Mouse (Mus musculus): ENCODE data around the gene Btnl2. TPM values are rescaled to one million over a fixed set of nuclear protein-coding genes. Genes with fewer than 3 reads are reported as not detected.

Btnl2 gene
- polyA plus RNA-seq, 1 experiment from 2014 or later = 0.07 TPM

DNA sequence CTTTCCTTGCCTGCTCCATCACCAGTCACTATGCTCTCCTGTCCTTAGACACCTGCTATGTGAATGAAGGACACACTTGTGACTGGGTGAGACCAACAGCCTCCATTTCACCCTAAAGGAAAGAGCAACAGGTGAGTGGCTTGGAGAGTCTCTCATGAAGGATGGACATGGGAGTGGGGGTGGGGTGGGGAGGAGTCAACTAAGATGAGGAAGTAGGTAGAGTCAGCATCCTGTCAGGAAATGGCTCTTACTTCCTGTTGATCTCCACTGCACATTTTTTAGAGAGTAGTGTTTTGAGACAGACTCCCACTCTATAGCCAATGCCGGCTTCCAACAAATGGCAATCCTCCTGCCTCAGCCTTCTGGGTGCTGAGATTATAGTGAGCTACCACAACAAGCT lies 318 bp downstream of the Btnl2 start:
- Histone ChIP-seq H3K9ac (no peak overlapping the region), H3K36me3 (no peaks in the 10 kb centered on the region), H3K4me1 (no peaks in the 10 kb centered on the region), H3K4me2 (no peak overlapping the region), H3K4me3 (no peak overlapping the region), H3K27me3 (replicated peaks) (peaks cover 4% of the 10 kb centered on the region; the same call in 1 of the 2 replicates), H3K27ac (no peak overlapping the region), H3K9me3 (replicated peaks) (no peaks in the 10 kb centered on the region)
- ATAC-seq = no peak
- WGBS (ENCODE audit: insufficient replicate concordance) = 6% methylated on average over 1 of the region's 1 CpGs

- H3K4me1 ChIP-seq = no peaks in the 10 kb centered on the region
- H3K36me3 ChIP-seq = no peaks in the 10 kb centered on the region
- no peak overlapping the region for H3K9ac ChIP-seq
- H3K4me3 ChIP-seq = no peak overlapping the region
- peaks cover 11% of the 10 kb centered on the region; the same call in 1 of the 2 replicates for H3K27me3 ChIP-seq (replicated peaks)
- WGBS (ENCODE audit: insufficient replicate concordance) = 70% methylated on average over 15 of the region's 15 CpGs
- H3K27ac ChIP-seq = no peak overlapping the region
- no peak overlapping the region for H3K4me2 ChIP-seq
- H3K9me3 ChIP-seq (replicated peaks) = no peaks in the 10 kb centered on the region
- no peak for ATAC-seq
These were observed 8.4 kb downstream of the Btnl2 start for GRCm38 (mm10) chr17:34362954-34363546.

DNA sequence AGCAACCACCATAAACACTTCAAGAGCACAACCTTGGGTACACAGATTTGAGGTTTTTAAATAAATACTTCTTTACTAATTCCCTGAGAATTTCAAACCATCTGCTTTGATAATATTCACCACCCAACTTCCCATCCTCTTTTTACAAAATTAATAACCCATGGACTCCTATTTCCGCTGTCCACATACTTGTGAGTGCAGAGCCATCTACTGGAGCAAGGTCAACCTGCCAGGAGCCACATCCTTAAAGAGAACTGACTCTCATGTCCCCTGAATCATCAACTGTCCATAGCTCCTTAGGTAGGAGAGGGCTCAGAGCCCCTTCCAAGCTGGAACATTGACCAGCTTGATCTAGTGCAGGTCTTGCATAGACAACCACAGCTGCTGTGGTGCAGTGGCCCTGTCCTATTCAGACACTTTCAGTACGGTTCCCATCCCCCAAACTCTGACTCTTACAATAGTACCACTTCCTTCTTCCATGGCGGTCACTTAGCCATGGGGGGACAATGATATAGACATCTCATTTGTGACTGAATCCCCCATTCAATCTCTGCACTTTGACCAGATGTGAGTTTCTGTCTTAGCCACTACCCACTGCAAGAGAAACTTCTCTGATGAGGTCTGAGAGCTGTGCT lies 9.2 kb downstream of the Btnl2 start:
- H3K4me2 ChIP-seq = no peak overlapping the region
- 46% methylated on average over 3 of the region's 3 CpGs for WGBS (ENCODE audit: insufficient replicate concordance)
- H3K27ac ChIP-seq = no peak overlapping the region
- H3K9ac ChIP-seq = no peak overlapping the region
- H3K27me3 ChIP-seq (replicated peaks) = peaks cover 16% of the 10 kb centered on the region; the same call in 1 of the 2 replicates
- no peak overlapping the region for H3K4me3 ChIP-seq
- ATAC-seq = no peak
- H3K36me3 ChIP-seq = no peaks in the 10 kb centered on the region
- H3K4me1 ChIP-seq = no peaks in the 10 kb centered on the region
- no peaks in the 10 kb centered on the region for H3K9me3 ChIP-seq (replicated peaks)

DNA sequence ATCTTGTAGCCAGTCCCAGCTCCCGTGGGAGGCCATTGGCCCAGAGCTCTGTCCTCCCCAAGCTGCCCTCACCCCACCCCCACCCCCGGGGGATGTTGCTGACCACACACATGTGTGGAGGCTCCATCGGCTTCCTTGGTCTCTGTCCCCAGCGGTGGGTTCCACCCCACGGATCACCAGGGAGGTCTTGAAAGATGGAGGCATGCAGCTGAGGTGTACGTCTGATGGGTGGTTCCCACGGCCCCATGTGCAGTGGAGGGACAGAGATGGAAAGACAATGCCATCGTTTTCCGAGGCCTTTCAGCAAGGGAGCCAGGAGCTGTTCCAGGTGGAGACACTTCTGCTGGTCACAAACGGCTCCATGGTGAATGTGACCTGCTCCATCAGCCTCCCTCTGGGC lies 10.4 kb downstream of the Btnl2 start:
- H3K27me3 ChIP-seq (replicated peaks) = peaks cover 16% of the 10 kb centered on the region; the same call in 1 of the 2 replicates
- H3K9ac ChIP-seq = no peak overlapping the region
- H3K4me3 ChIP-seq = no peak overlapping the region
- no peaks in the 10 kb centered on the region for H3K9me3 ChIP-seq (replicated peaks)
- H3K4me1 ChIP-seq = no peaks in the 10 kb centered on the region
- WGBS (ENCODE audit: insufficient replicate concordance) = 60% methylated on average over 10 of the region's 10 CpGs
- H3K4me2 ChIP-seq = no peak overlapping the region
- ATAC-seq = no peak
- no peaks in the 10 kb centered on the region for H3K36me3 ChIP-seq
- no peak overlapping the region for H3K27ac ChIP-seq

DNA sequence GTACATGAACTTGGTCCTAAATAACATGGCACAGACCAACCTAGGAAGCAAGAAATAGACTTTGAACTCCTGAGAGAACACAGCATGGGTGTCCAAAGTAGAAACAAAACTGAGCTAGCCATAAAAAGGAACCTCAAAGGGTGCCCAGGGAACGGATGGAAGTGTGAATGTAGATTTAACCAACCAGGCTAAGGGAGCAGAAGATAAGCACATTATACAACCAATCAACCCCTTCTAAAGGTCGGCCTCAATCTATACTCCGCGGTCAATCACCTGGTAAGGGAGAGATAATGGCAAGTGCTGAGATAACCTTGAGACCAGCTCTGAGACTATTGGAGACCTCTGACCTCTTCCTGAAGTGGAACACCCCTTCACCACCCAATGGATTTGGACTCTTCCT lies 15.9 kb downstream of the Btnl2 start:
- H3K9ac ChIP-seq = no peak overlapping the region
- WGBS (ENCODE audit: insufficient replicate concordance) = 47% methylated on average over 4 of the region's 4 CpGs
- no peak for ATAC-seq
- no peaks in the 10 kb centered on the region for H3K9me3 ChIP-seq (replicated peaks)
- peaks cover 34% of the 10 kb centered on the region; the same call in 1 of the 2 replicates for H3K27me3 ChIP-seq (replicated peaks)
- no peak overlapping the region for H3K4me3 ChIP-seq
- no peaks in the 10 kb centered on the region for H3K36me3 ChIP-seq
- no peaks in the 10 kb centered on the region for H3K4me1 ChIP-seq
- H3K4me2 ChIP-seq = no peak overlapping the region
- no peak overlapping the region for H3K27ac ChIP-seq

DNA sequence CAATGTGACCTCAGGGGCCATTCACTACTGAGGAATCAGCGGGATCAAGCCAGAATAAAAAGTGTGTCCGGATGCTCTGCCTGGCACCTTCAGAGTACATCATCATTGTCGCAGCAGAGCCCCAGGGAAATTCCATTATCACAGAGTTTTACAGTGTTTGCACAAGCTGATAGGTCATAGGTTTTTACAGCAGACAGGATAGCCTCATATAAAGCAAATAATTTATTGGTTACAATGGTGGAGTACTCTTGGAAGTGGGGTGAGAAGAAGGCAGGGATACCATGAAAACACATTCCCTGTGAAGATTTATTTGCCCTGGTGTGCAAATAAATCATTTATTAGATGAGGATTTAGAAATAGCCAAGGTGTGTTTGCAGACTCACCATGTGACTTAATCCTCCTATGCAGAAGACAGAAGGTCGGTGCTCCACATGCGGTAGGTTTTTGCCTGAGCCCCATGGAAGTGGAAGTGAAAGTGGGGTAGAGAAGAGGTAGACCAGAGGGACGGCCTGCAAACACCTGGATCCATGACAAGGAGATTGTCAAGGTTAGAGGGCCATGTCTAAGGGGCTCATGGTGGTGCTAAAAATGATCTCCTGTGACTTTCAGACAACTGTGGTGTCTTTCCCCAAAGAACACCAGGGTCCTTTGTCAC lies 18.6 kb downstream of the Btnl2 start:
- Histone ChIP-seq H3K4me2 (no peak overlapping the region), H3K27me3 (replicated peaks) (peaks cover 41% of the 10 kb centered on the region; the same call in 1 of the 2 replicates), H3K4me3 (no peak overlapping the region), H3K9ac (no peak overlapping the region), H3K36me3 (no peaks in the 10 kb centered on the region), H3K4me1 (no peaks in the 10 kb centered on the region), H3K27ac (no peak overlapping the region), H3K9me3 (replicated peaks) (no peaks in the 10 kb centered on the region)
- 58% methylated on average over 6 of the region's 6 CpGs for WGBS (ENCODE audit: insufficient replicate concordance)
- no peak for ATAC-seq

DNA sequence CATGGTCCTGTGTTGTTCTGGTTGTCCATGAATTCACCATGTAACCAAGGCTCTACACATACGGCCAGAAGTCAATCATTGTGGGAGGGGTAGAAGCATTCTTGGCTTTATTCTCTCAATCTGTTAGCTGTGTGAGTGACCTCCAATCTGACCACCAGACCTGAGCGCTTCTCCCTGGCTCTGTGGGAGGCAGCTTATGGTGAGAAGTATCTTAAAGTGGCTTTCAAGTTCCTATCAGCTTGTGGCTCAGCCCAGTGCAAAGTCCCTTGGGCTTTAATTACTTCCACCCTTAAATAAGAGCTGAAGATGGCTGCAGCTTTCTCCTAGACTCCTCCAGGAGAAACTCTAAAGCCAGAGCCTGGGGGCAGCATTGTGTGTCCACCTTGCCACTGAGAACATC lies 22.2 kb downstream of the Btnl2 start, which contains the start of gene Btnl1:
TSS of gene Btnl1 (plus strand) at position 286 of the 400 bp plus-strand sequence.
- WGBS (ENCODE audit: insufficient replicate concordance) = 48% methylated on average over 2 of the region's 2 CpGs
- Histone ChIP-seq H3K4me2 (no peak within 1 kb of the TSS), H3K27ac (no peak within 1 kb of the TSS), H3K36me3 (no peaks in the 10 kb centered on the region), H3K27me3 (replicated peaks) (peaks cover 36% of the 10 kb centered on the region; the same call in 1 of the 2 replicates), H3K4me1 (no peaks in the 10 kb centered on the region), H3K4me3 (no peak within 1 kb of the TSS), H3K9ac (no peak within 1 kb of the TSS), H3K9me3 (replicated peaks) (no peaks in the 10 kb centered on the region)
- no peak for ATAC-seq

DNA sequence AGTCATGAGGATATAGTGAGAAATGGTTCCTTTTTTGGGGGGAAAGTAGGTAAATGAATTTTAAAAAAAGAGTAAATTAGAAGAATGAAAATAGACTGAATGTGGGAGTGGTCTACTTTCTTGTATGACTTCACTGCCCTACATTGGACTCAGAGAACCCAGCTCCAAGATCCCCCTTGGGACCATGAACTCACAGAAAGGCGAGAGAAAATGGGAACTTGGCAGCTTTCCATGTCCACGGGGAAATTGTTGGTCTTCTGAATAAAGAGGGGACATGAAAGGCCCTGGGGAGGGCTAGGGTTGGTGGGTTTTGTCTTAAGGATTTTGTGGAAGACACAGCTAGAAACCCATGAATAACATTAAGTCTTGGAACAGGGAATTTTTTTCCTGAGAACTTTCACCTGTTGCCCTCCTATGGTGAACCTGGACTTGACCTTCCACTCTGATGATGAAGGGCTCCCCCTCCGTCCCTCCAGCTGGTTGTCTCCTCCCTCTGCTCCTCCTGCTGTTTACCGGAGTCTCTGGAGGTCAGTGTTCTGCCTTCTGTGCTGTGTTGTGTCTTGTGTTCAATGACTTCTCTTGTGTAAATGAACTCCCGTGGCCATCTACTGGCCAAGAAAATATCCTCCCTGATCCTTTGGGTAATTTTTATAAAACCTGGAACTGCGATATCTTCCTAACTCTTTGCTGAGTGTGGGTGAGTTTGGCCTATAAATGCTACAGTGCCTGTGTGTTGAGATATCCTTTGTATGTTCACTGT lies 23.0 kb downstream of the Btnl2 start:
- ATAC-seq = no peak
- WGBS (ENCODE audit: insufficient replicate concordance) = 47% methylated on average over 6 of the region's 6 CpGs
- Histone ChIP-seq H3K9ac (no peak overlapping the region), H3K4me3 (no peak overlapping the region), H3K27ac (no peak overlapping the region), H3K9me3 (replicated peaks) (no peaks in the 10 kb centered on the region), H3K36me3 (no peaks in the 10 kb centered on the region), H3K4me2 (no peak overlapping the region), H3K4me1 (no peaks in the 10 kb centered on the region), H3K27me3 (replicated peaks) (peaks cover 33% of the 10 kb centered on the region; the same call in 1 of the 2 replicates)

GRCm38 (mm10) chr17:34378716-34379115 lies 24.1 kb downstream of the Btnl2 start:
- Histone ChIP-seq H3K9me3 (replicated peaks) (no peaks in the 10 kb centered on the region), H3K27ac (no peak overlapping the region), H3K9ac (no peak overlapping the region), H3K4me2 (no peak overlapping the region), H3K36me3 (no peaks in the 10 kb centered on the region), H3K4me1 (no peaks in the 10 kb centered on the region), H3K4me3 (no peak overlapping the region), H3K27me3 (replicated peaks) (peaks cover 23% of the 10 kb centered on the region; the same call in 1 of the 2 replicates)
- ATAC-seq = no peak
- 67% methylated on average over 2 of the region's 2 CpGs for WGBS (ENCODE audit: insufficient replicate concordance)

GRCm38 (mm10) chr17:34379451-34379850 lies 24.8 kb downstream of the Btnl2 start:
- H3K9me3 ChIP-seq (replicated peaks) = no peaks in the 10 kb centered on the region
- 64% methylated on average over 7 of the region's 7 CpGs for WGBS (ENCODE audit: insufficient replicate concordance)
- peaks cover 16% of the 10 kb centered on the region; the same call in 1 of the 2 replicates for H3K27me3 ChIP-seq (replicated peaks)
- H3K4me1 ChIP-seq = no peaks in the 10 kb centered on the region
- H3K36me3 ChIP-seq = no peaks in the 10 kb centered on the region
- no peak overlapping the region for H3K4me3 ChIP-seq
- no peak overlapping the region for H3K27ac ChIP-seq
- ATAC-seq = no peak
- no peak overlapping the region for H3K9ac ChIP-seq
- no peak overlapping the region for H3K4me2 ChIP-seq

- no peak overlapping the region for H3K4me3 ChIP-seq
- H3K27me3 ChIP-seq (replicated peaks) = peaks cover 14% of the 10 kb centered on the region; the same call in 1 of the 2 replicates
- H3K9me3 ChIP-seq (replicated peaks) = no peaks in the 10 kb centered on the region
- no peak for ATAC-seq
- no peak overlapping the region for H3K4me2 ChIP-seq
- WGBS (ENCODE audit: insufficient replicate concordance) = 66% methylated on average over 11 of the region's 11 CpGs
- no peaks in the 10 kb centered on the region for H3K36me3 ChIP-seq
- H3K27ac ChIP-seq = no peak overlapping the region
- H3K4me1 ChIP-seq = no peaks in the 10 kb centered on the region
- H3K9ac ChIP-seq = no peak overlapping the region
These were observed 27.3 kb downstream of the Btnl2 start for GRCm38 (mm10) chr17:34381876-34382275.

DNA sequence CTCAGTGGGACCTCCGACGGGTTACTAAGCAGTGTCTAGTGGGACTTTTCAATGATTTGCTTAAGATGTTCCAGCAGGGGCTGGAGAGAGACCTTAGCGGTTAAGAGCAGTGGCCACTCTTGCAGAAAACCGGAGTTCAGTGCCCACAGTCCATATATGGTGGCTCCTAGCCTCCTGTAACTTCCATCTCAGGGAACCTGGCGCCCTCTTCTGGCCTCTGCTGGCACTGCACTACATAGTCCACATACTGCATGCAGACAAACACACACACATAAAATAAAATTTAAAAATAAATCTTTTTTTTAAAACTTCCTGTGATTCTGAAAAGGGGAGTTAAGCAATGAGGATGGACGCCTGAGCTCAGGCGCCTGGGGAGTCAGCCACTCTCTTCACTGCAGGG lies 28.6 kb downstream of the Btnl2 start:
- Histone ChIP-seq H3K4me2 (no peak overlapping the region), H3K36me3 (no peaks in the 10 kb centered on the region), H3K4me1 (no peaks in the 10 kb centered on the region), H3K27me3 (replicated peaks) (0 out of 2 replicates have a peak, but pooled peaks cover 4% of the 10 kb centered on the region), H3K4me3 (no peak overlapping the region), H3K27ac (no peak overlapping the region), H3K9ac (no peak overlapping the region), H3K9me3 (replicated peaks) (no peaks in the 10 kb centered on the region)
- 62% methylated on average over 7 of the region's 7 CpGs for whole genome bisulfite sequencing (ENCODE audit: insufficient replicate concordance)
- ATAC-seq = no peak

All from liver, embryonic 12.5 days (tissue).